In genomic region chr9:43231805-43232204, GRCm38 (mm10) we compare ENCODE assay signal across 10 mouse cellular contexts. TPM values are rescaled to one million over a fixed set of nuclear protein-coding genes. Genes with fewer than 3 reads are reported as not detected.
DNase-seq lines count a peak whose midpoint lies in the region; ATAC-seq and TF ChIP-seq lines count a peak whose summit lies in the region.
"Had no signal": no experiment of that assay in that cellular context is flagged by ENCODE, and none has a peak within 500 bp of the region (broad histone marks: within the 10 kb centered on the region; RNA-seq: fewer than 3 reads in every experiment).

No protein-coding gene starts in this region.

- no peaks in the 10 kb centered on the region for H3K36me3 ChIP-seq in heart, postnatal 0 days (replicated peaks; ENCODE audit: control insufficient read depth, insufficient read depth, low read length)
- peaks cover 43% of the 10 kb centered on the region for H3K36me3 ChIP-seq in liver, embryonic 15.5 days (replicated peaks)

- no peaks in the 10 kb centered on the region for H3K27me3 ChIP-seq in heart, postnatal 0 days (ENCODE audit: control insufficient read depth, insufficient read depth, low read length)
- no peaks in the 10 kb centered on the region for H3K27me3 ChIP-seq in liver, embryonic 15.5 days
- H3K27me3 ChIP-seq in cerebellum, adult 2 months (ENCODE audit: control insufficient read depth, insufficient read depth, low read length): no peaks in the 10 kb centered on the region

- H3K9ac ChIP-seq in heart, postnatal 0 days (replicated peaks; ENCODE audit: low read depth, low read length): no peak overlapping the region
- no peak overlapping the region for H3K9ac ChIP-seq in liver, embryonic 15.5 days

- peaks cover 26% of the 10 kb centered on the region for H3K4me1 ChIP-seq in heart, postnatal 0 days (ENCODE audit: control insufficient read depth, insufficient read depth)
- H3K4me1 ChIP-seq in liver, embryonic 15.5 days (replicated peaks): peaks cover 96% of the 10 kb centered on the region
- no peaks in the 10 kb centered on the region; the same call in 1 of the 2 replicates for H3K4me1 ChIP-seq in cerebellum, adult 2 months (ENCODE audit: control insufficient read depth, insufficient read depth, low read length)

- DNase-seq in adrenal gland, postnatal 10 days: peak; percentile 33
- no peak for DNase-seq in adrenal gland, adult 2 months
- DNase-seq in 3134 (ENCODE audit: extremely low read depth, insufficient read length, low spot score): peak; percentile 32
- peak; percentile 35 for DNase-seq in heart, postnatal 0 days (ENCODE audit: low spot score)
- DNase-seq in cerebellum, adult 8-10 months: no peak
- DNase-seq in cerebellum, adult 2 months: no peak
- no peak for DNase-seq in spleen, postnatal 4 days (ENCODE audit: low spot score in 2 of 2)
- DNase-seq: adrenal gland, postnatal 36 days had no signal

- whole genome bisulfite sequencing in heart, postnatal 0 days: 57% methylated on average over 4 of the region's 4 CpGs
- 58% methylated on average over 4 of the region's 4 CpGs for WGBS in liver, embryonic 15.5 days (ENCODE audit: insufficient replicate concordance)
- 58% methylated on average over 4 of the region's 4 CpGs for WGBS in cerebellum, adult 2 months

- H3K9me3 ChIP-seq in heart, postnatal 0 days (replicated peaks; ENCODE audit: control insufficient read depth, low read length): no peaks in the 10 kb centered on the region
- no peaks in the 10 kb centered on the region for H3K9me3 ChIP-seq in liver, embryonic 15.5 days (replicated peaks)

- peak overlapping the region; percentile 25; the same call in 1 of the 2 replicates for H3K27ac ChIP-seq in heart, postnatal 0 days (ENCODE audit: low read depth)
- peak overlapping the region; percentile 69 for H3K27ac ChIP-seq in liver, embryonic 15.5 days (replicated peaks)
- H3K27ac ChIP-seq in cerebellum, adult 2 months (ENCODE audit: insufficient read depth, low read length): no peak overlapping the region

- TF ChIP-seq EP300 in heart, postnatal 0 days (IDR thresholded peaks at IDR 0.05; ENCODE audit: low read depth): no peak

- TF ChIP-seq POLR2A in cerebellum, adult 2 months (IDR thresholded peaks at IDR 0.05; ENCODE audit: borderline replicate concordance, insufficient read depth, low read length): no peak

- no peak overlapping the region for H3K4me3 ChIP-seq in heart, postnatal 0 days (ENCODE audit: low read depth, low read length)
- H3K4me3 ChIP-seq in liver, embryonic 15.5 days (replicated peaks): no peak overlapping the region
- H3K4me3 ChIP-seq in cerebellum, adult 2 months (replicated peaks; ENCODE audit: insufficient read depth, low read depth, low read length): no peak overlapping the region

- ATAC-seq in heart, postnatal 0 days (ENCODE audit: insufficient read depth, low read depth): peak; percentile 62
- ATAC-seq in liver, embryonic 15.5 days (ENCODE audit: insufficient read depth): no peak

- no peak overlapping the region for H3K4me2 ChIP-seq in heart, postnatal 0 days (ENCODE audit: low read depth, low read length)
- H3K4me2 ChIP-seq in liver, embryonic 15.5 days: 0 out of 2 replicates have a peak overlapping the region, but pooled peaks have one; percentile 19

- TF ChIP-seq CTCF in heart, postnatal 0 days (IDR thresholded peaks at IDR 0.05; ENCODE audit: low read depth): no peak
- no peak for TF ChIP-seq CTCF in cerebellum, adult 2 months (IDR thresholded peaks at IDR 0.05; ENCODE audit: borderline replicate concordance, insufficient read depth, low read depth, low read length)

RNA-seq across cellular contexts. Expression of gene Oaf, which starts 7.9 kb away (rescaled TPM):
- total RNA-seq in adrenal gland, postnatal 10 days (2021): 10 to 100 TPM; 24.8 to 46.9 TPM
- total RNA-seq in adrenal gland, adult 2 months (2021): 10 to 100 TPM; 13.5 to 28.5 TPM
- 13.4 and 25.1 TPM in 2 replicates for polyA plus RNA-seq in adrenal gland, adult 2 months (2012; rRNA removed)
- 15.6 and 26.6 TPM in 2 replicates for total RNA-seq in heart, postnatal 0 days (2014; rRNA removed; ENCODE audit: low replicate concordance)
- polyA plus RNA-seq in heart, postnatal 0 days (2015; fragmentation: Nextera tagmentation; extraction: Ambion mirVana): 20.7 and 22.4 TPM in 2 replicates
- 26.8 and 30.0 TPM in 2 replicates for polyA plus RNA-seq in liver, embryonic 15.5 days (2015; fragmentation: Nextera tagmentation; extraction: Ambion mirVana)
- polyA plus RNA-seq in cerebellum, adult 2 months (2012; rRNA removed): 5.2 and 6.3 TPM in 2 replicates
- total RNA-seq: neutrophil, adult 5-6 weeks had no signal

RNA-seq across cellular contexts. Expression of gene Pou2f3, which starts 21.6 kb away (rescaled TPM):
- total RNA-seq in adrenal gland, postnatal 10 days (2021): not detected
- total RNA-seq in adrenal gland, adult 2 months (2021): not detected
- polyA plus RNA-seq in adrenal gland, adult 2 months (2012; rRNA removed): 0.03 TPM in 1 of 2 replicates, not detected in the other
- total RNA-seq in heart, postnatal 0 days (2014; rRNA removed; ENCODE audit: low replicate concordance): not detected in 2 replicates
- 0.08 and 0.10 TPM in 2 replicates for polyA plus RNA-seq in heart, postnatal 0 days (2015; fragmentation: Nextera tagmentation; extraction: Ambion mirVana)
- not detected in 2 replicates for polyA plus RNA-seq in liver, embryonic 15.5 days (2015; fragmentation: Nextera tagmentation; extraction: Ambion mirVana)
- polyA plus RNA-seq in cerebellum, adult 2 months (2012; rRNA removed): 0.07 and 0.10 TPM in 2 replicates
- total RNA-seq: adrenal gland, postnatal 36 days; neutrophil, adult 5-6 weeks had no signal

Comparison
In these comparisons a context has a peak if more than half of its experiments do, and no peak if none do; other contexts are left out.
1. DNase-seq: peak in adrenal gland, postnatal 10 days (single experiment), 3134 (single experiment) and heart, postnatal 0 days (single experiment); none in adrenal gland, adult 2 months (single experiment), cerebellum, adult 8-10 months (single experiment), cerebellum, adult 2 months (0 of 2) and spleen, postnatal 4 days (0 of 2).